Mouse (Mus musculus): Measurements from ENCODE around the gene Obox3.
"Not testable (repeated sequence)": the region's sequence is repeated elsewhere in the genome, so short reads cannot be mapped to it uniquely, and the experiment has no call there.

GRCm38 (mm10) chr7:15639802-15640201 is at the start of gene Obox3:
- not testable (repeated sequence) for TF ChIP-seq POLR2A (IDR thresholded peaks at IDR 0.05; ENCODE audit: borderline replicate concordance, insufficient read depth, low read length); CTCF (IDR thresholded peaks at IDR 0.05; ENCODE audit: borderline replicate concordance, insufficient read depth, low read depth, low read length)

Data from cerebellum, adult 2 months (tissue).